Mouse (Mus musculus) CH12.LX (cell line): ENCODE measurements around the gene Supt16. TPM values are rescaled to one million over a fixed set of nuclear protein-coding genes. Genes with fewer than 3 reads are reported as not detected.
A peak's percentile ranks its signal among the peaks of the same experiment; 100 is the strongest.

Source experiments
- DNase-seq: peaks from one replicate; pipeline ENCODE4 v3.0.0-alpha.2; 2013; ENCODE audit errors: extremely low read depth
- H3K27ac ChIP-seq: 2 replicates; pipeline ENCODE4 v1.5.1; 2012; ENCODE audit warnings: low read depth, mild to moderate bottlenecking, control low read depth, moderate library complexity; ENCODE audit not compliant: insufficient read depth
- H3K27me3 ChIP-seq: replicated peaks from 2 replicates; pipeline ENCODE3; 2012; ENCODE audit warnings: inconsistent platforms
- H3K36me3 ChIP-seq, 2 experiments: replicated peaks in 1 of 2; 2 replicates each; pipeline versions ENCODE3 to v1.6.1; 2012; ENCODE audit warnings: inconsistent platforms in 1 of 2, low read length in 1 of 2, mild to moderate bottlenecking in 1 of 2, mixed read lengths in 1 of 2, moderate library complexity in 1 of 2; ENCODE audit not compliant: control insufficient read depth in 1 of 2, insufficient read depth in 1 of 2
- H3K4me1 ChIP-seq, 2 experiments: 2 replicates each; pipeline ENCODE4 v1.6.1; 2012; ENCODE audit warnings: inconsistent platforms in 1 of 2, moderate library complexity in 1 of 2; ENCODE audit not compliant: insufficient read depth in 2 of 2, control insufficient read depth in 1 of 2
- H3K4me2 ChIP-seq: 2 replicates; pipeline ENCODE4 v1.6.1; 2012; ENCODE audit warnings: low read depth, mild to moderate bottlenecking, control low read depth; ENCODE audit not compliant: poor library complexity, insufficient read depth, severe bottlenecking
- H3K4me3 ChIP-seq, 3 experiments: fragments of 150-350 bp in 1 of 3; sonication (generic) in 1 of 3; replicated peaks in 1 of 3; 2 replicates each; pipeline versions ENCODE3 to v1.5.1; 2011 to 2012; ENCODE audit warnings: low read depth in 2 of 3, low read length in 2 of 3, mild to moderate bottlenecking in 2 of 3, moderate library complexity in 2 of 3, control low read depth in 1 of 3, improper control_type of control experiment in 1 of 3, inconsistent platforms in 1 of 3, mixed read lengths in 1 of 3; ENCODE audit not compliant: poor library complexity in 1 of 3
- H3K79me2 ChIP-seq: replicated peaks from 2 replicates; pipeline ENCODE4 v1.6.1; 2012; ENCODE audit warnings: mild to moderate bottlenecking, moderate library complexity; ENCODE audit not compliant: control insufficient read depth, poor library complexity, insufficient read depth, severe bottlenecking; ENCODE audit errors: extremely low read depth
- H3K9ac ChIP-seq: 2 replicates; pipeline ENCODE4 v1.6.1; 2012; ENCODE audit warnings: low read depth, mild to moderate bottlenecking, control low read depth, moderate library complexity; ENCODE audit not compliant: insufficient read depth
- H3K9me3 ChIP-seq: replicated peaks from 2 replicates; pipeline ENCODE3; 2012; ENCODE audit warnings: low read length, inconsistent platforms, mixed read lengths
- BHLHE40 ChIP-seq: IDR thresholded peaks from 2 replicates; pipeline ENCODE4 v1.6.1; 2011; ENCODE audit warnings: mild to moderate bottlenecking, low read depth, low read length, improper control_type of control experiment
- CHD1 ChIP-seq: IDR thresholded peaks from 2 replicates; pipeline ENCODE4 v1.6.1; 2012; ENCODE audit warnings: low read depth, low read length, improper control_type of control experiment, inconsistent platforms
- CHD2 ChIP-seq: IDR thresholded peaks from 2 replicates; pipeline ENCODE4 v1.6.1; 2011; ENCODE audit warnings: low read length, improper control_type of control experiment
- CTCF ChIP-seq, 2 experiments: IDR thresholded peaks in 1 of 2; conservative IDR thresholded peaks in 1 of 2; 2 replicates each; pipeline ENCODE4 v1.5.1; 2011 to 2012; ENCODE audit warnings: low read depth in 2 of 2, low read length in 2 of 2, improper control_type of control experiment in 1 of 2, inconsistent platforms in 1 of 2, mild to moderate bottlenecking in 1 of 2, moderate library complexity in 1 of 2
- E2F4 ChIP-seq: IDR thresholded peaks from 2 replicates; pipeline ENCODE4 v1.6.1; 2011; ENCODE audit warnings: low read depth, low read length, improper control_type of control experiment; ENCODE audit not compliant: insufficient replicate concordance
- ELF1 ChIP-seq: IDR thresholded peaks from 2 replicates; pipeline ENCODE4 v1.6.1; 2014; ENCODE audit warnings: low read depth, mild to moderate bottlenecking, inconsistent platforms, low read length, improper control_type of control experiment
- EP300 ChIP-seq: IDR thresholded peaks from 2 replicates; pipeline ENCODE4 v1.6.1; 2011; ENCODE audit warnings: low read length, improper control_type of control experiment
- GABPA ChIP-seq: IDR thresholded peaks from 2 replicates; pipeline ENCODE4 v1.6.1; 2012; ENCODE audit warnings: low read depth, low read length, improper control_type of control experiment, inconsistent platforms; ENCODE audit not compliant: insufficient replicate concordance
- HCFC1 ChIP-seq: IDR thresholded peaks from 2 replicates; pipeline ENCODE4 v1.6.1; 2012; ENCODE audit warnings: low read depth, mild to moderate bottlenecking, inconsistent platforms, low read length, improper control_type of control experiment
- JUN ChIP-seq: IDR thresholded peaks from 2 replicates; pipeline ENCODE4 v1.6.1; 2011; ENCODE audit warnings: low read depth, mild to moderate bottlenecking, low read length, improper control_type of control experiment, moderate library complexity; ENCODE audit not compliant: insufficient read depth
- KAT2A ChIP-seq: IDR thresholded peaks from 2 replicates; pipeline ENCODE4 v1.6.1; 2012; ENCODE audit warnings: low read length, improper control_type of control experiment, inconsistent platforms; ENCODE audit not compliant: insufficient replicate concordance
- MAFK ChIP-seq: IDR thresholded peaks from 2 replicates; pipeline ENCODE4 v1.6.1; 2011; ENCODE audit warnings: low read length, improper control_type of control experiment; ENCODE audit not compliant: insufficient replicate concordance
- MAX ChIP-seq: IDR thresholded peaks from 2 replicates; pipeline ENCODE4 v1.6.1; 2011; ENCODE audit warnings: low read length, improper control_type of control experiment
- MAZ ChIP-seq: IDR thresholded peaks from 2 replicates; pipeline ENCODE4 v1.6.1; 2012; ENCODE audit warnings: low read depth, mild to moderate bottlenecking, inconsistent platforms, low read length, improper control_type of control experiment, moderate library complexity
- MEF2A ChIP-seq: IDR thresholded peaks from 2 replicates; pipeline ENCODE4 v1.6.1; 2014; ENCODE audit warnings: low read depth, mild to moderate bottlenecking, inconsistent platforms, low read length, improper control_type of control experiment, borderline replicate concordance
- MXI1 ChIP-seq: IDR thresholded peaks from 2 replicates; pipeline ENCODE4 v1.6.1; 2011; ENCODE audit warnings: mild to moderate bottlenecking, low read depth, low read length, improper control_type of control experiment
- MYC ChIP-seq: IDR thresholded peaks from 2 replicates; pipeline ENCODE4 v1.6.1; 2011; ENCODE audit warnings: low read depth, mild to moderate bottlenecking, improper control_type of control experiment, low read length
- NELFE ChIP-seq: IDR thresholded peaks from 2 replicates; pipeline ENCODE4 v1.6.1; 2011; ENCODE audit warnings: low read depth, low read length, improper control_type of control experiment
- NRF1 ChIP-seq: IDR thresholded peaks from 2 replicates; pipeline ENCODE4 v1.6.1; 2014; ENCODE audit warnings: low read depth, mild to moderate bottlenecking, inconsistent platforms, low read length, improper control_type of control experiment, moderate library complexity
- POLR2A ChIP-seq: IDR thresholded peaks from 2 replicates; pipeline ENCODE4 v1.6.1; 2011; ENCODE audit warnings: low read depth, mild to moderate bottlenecking, improper control_type of control experiment, low read length
- RAD21 ChIP-seq: IDR thresholded peaks from 2 replicates; pipeline ENCODE4 v1.6.1; 2011; ENCODE audit warnings: low read depth, mild to moderate bottlenecking, low read length, improper control_type of control experiment, moderate library complexity
- RCOR1 ChIP-seq: conservative IDR thresholded peaks from 2 replicates; pipeline ENCODE4 v1.6.1; 2012; ENCODE audit warnings: low read depth, mild to moderate bottlenecking, inconsistent platforms, low read length, improper control_type of control experiment
- SIN3A ChIP-seq: IDR thresholded peaks from 2 replicates; pipeline ENCODE4 v1.6.1; 2012; ENCODE audit warnings: low read length, improper control_type of control experiment, inconsistent platforms
- SMC3 ChIP-seq: IDR thresholded peaks from 2 replicates; pipeline ENCODE4 v1.6.1; 2011; ENCODE audit warnings: low read depth, low read length, improper control_type of control experiment
- TBP ChIP-seq: conservative IDR thresholded peaks from 2 replicates; pipeline ENCODE4 v1.6.1; 2011; ENCODE audit warnings: low read depth, low read length, improper control_type of control experiment
- TCF12 ChIP-seq: IDR thresholded peaks from 2 replicates; pipeline ENCODE4 v1.6.1; 2014; ENCODE audit warnings: low read depth, mild to moderate bottlenecking, inconsistent platforms, low read length, improper control_type of control experiment
- UBTF ChIP-seq: IDR thresholded peaks from 2 replicates; pipeline ENCODE4 v1.6.1; 2012; ENCODE audit warnings: low read depth, mild to moderate bottlenecking, inconsistent platforms, low read length, improper control_type of control experiment, moderate library complexity
- USF1 ChIP-seq: IDR thresholded peaks from 2 replicates; pipeline ENCODE4 v1.6.1; 2014; ENCODE audit warnings: low read depth, mild to moderate bottlenecking, inconsistent platforms, low read length, improper control_type of control experiment
- USF2 ChIP-seq: conservative IDR thresholded peaks from 2 replicates; pipeline ENCODE4 v1.6.1; 2011; ENCODE audit warnings: low read depth, low read length, improper control_type of control experiment
- ZC3H11A ChIP-seq: IDR thresholded peaks from 2 replicates; pipeline ENCODE4 v1.6.1; 2012; ENCODE audit warnings: low read depth, mild to moderate bottlenecking, inconsistent platforms, low read length, improper control_type of control experiment
- ZKSCAN1 ChIP-seq: IDR thresholded peaks from 2 replicates; pipeline ENCODE4 v1.6.1; 2012; ENCODE audit warnings: low read depth, inconsistent platforms, low read length, improper control_type of control experiment, borderline replicate concordance
- ZMIZ1 ChIP-seq: IDR thresholded peaks from 2 replicates; pipeline ENCODE4 v1.6.1; 2012; ENCODE audit warnings: low read depth, mild to moderate bottlenecking, inconsistent platforms, low read length, improper control_type of control experiment
- dilution Hi-C: fragments of 300-500 bp; cut with MboI; formaldehyde crosslinking; loops from 2 replicates; pipeline ENCODE4 v1.14.3; 2020; ENCODE audit warnings: low sequenced_read_pairs; ENCODE audit not compliant: extremely low pct_unique_long_range_greater_than_20kb, extremely low pct_ligation_motif_present
- in situ Hi-C: fragments of 300-500 bp; cut with MboI; formaldehyde crosslinking; loops from 3 replicates; pipeline ENCODE4 v1.14.3; 2019; ENCODE audit warnings: low sequenced_read_pairs, low pct_ligation_motif_present, low pct_unique_long_range_greater_than_20kb, mixed read lengths
- polyA plus RNA-seq: library from polyadenylated mRNA; unstranded; fragments of >175 nt; gene quantifications from 2 replicates; pipeline ENCODE4 v1.2.1, GENCODE M21; 2012; ENCODE audit warnings: low read depth; ENCODE audit not compliant: insufficient read length
- total RNA-seq, 2 experiments: library from RNA; depleted of rRNA; stranded (reverse); fragments of 300-350 nt in 1 of 2; fragments of >200 nt in 1 of 2; gene quantifications; 2 replicates each; pipeline ENCODE4 v1.2.3; 2012 to 2014

Supt16 gene
- total and polyA plus RNA-seq, 3 experiments: 64.8 to 114 (median 78.6) TPM

DNA sequence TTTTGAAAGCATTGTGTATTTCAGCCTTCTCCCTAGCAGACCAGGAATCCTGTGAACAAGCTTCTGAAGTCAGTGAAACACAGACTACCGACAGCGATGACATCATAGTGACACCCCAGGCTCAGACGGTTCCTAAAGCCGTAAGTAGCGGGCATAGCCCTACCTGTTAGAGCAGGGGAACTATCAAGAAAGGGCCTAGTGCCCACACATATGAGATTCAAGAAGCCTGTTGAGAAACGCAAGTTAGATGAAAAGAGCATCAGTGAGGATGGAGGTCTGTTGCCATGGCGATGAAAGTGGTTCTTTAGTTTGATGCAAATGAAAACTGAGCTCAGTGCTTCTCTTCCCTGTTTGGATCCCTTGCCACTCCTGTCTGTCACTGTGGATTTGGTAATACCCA lies 45.0 kb downstream of the Supt16 start:
- in situ Hi-C loops (no loop called here), dilution Hi-C loops (no loop called here)
- Histone ChIP-seq H3K27ac (no peak overlapping the region), H3K79me2 (no peaks in the 10 kb centered on the region), H3K36me3 (peaks cover 5 to 49% of the 10 kb centered on the region in 2 experiments), H3K9me3 (no peaks in the 10 kb centered on the region), H3K9ac (no peak overlapping the region), H3K4me2 (no peak overlapping the region), H3K4me1 (peaks cover 9 to 27% of the 10 kb centered on the region in 2 experiments), H3K27me3 (no peaks in the 10 kb centered on the region), H3K4me3 (no peak overlapping the region)
- DNase-seq: no peak
- TF ChIP-seq USF1: no peak
- TF ChIP-seq MXI1: no peak
- no peak for TF ChIP-seq MYC
- no peak for TF ChIP-seq CHD2
- TF ChIP-seq ZMIZ1: no peak
- no peak for TF ChIP-seq POLR2A
- no peak for TF ChIP-seq HCFC1
- no peak for TF ChIP-seq TCF12
- TF ChIP-seq ELF1: no peak
- TF ChIP-seq UBTF: no peak
- TF ChIP-seq RCOR1: no peak
- TF ChIP-seq RAD21: no peak
- TF ChIP-seq ZC3H11A: no peak
- TF ChIP-seq GABPA: no peak

- Histone ChIP-seq H3K36me3 (peaks cover 9 to 56% of the 10 kb centered on the region in 2 experiments), H3K9ac (peak overlapping the region; percentile 17; the same call in 1 of the 2 replicates), H3K79me2 (no peaks in the 10 kb centered on the region), H3K4me3 (peak overlapping the region in 1 of 3 experiments; percentile 13), H3K4me2 (peak overlapping the region; percentile 47), H3K4me1 (peaks cover 9 to 24% of the 10 kb centered on the region in 2 experiments), H3K27ac (no peak overlapping the region), H3K9me3 (no peaks in the 10 kb centered on the region), H3K27me3 (no peaks in the 10 kb centered on the region)
- in situ Hi-C loops (no loop called here), dilution Hi-C loops (no loop called here)
- peak; percentile 86 for DNase-seq
- TF ChIP-seq KAT2A (0 out of 2 replicates have a peak, but pooled peaks have one; percentile 40), ELF1 (no peak), RAD21 (no peak), MAX (no peak), MAFK (0 out of 2 replicates have a peak, but pooled peaks have one; percentile 34), EP300 (peak; percentile 95), NELFE (no peak), ZKSCAN1 (no peak), CHD1 (no peak), TCF12 (peak; percentile 100), MEF2A (peak; percentile 88), NRF1 (no peak), SIN3A (peak; percentile 69), E2F4 (no peak), MAZ (peak; percentile 72), JUN (peak; percentile 74), TBP (no peak), USF2 (no peak), BHLHE40 (0 out of 2 replicates have a peak, but pooled peaks have one; percentile 27), CHD2 (no peak), RCOR1 (peak; percentile 76; the same call in 1 of the 2 replicates), ZC3H11A (no peak), MXI1 (no peak), SMC3 (no peak), MYC (no peak), USF1 (no peak), CTCF (conservative IDR thresholded peaks at IDR 0.05 in 1 of 2, IDR thresholded peaks at IDR 0.05 in 1 of 2; ENCODE audit: low read depth in 2 of 2, low read length in 2 of 2) (no peak), GABPA (no peak), HCFC1 (no peak)
These were observed 47.3 kb downstream of the Supt16 start for GRCm38 (mm10) chr14:52149888-52150287.
